Comparison of ENCODE assay signal across 8 mouse cellular contexts in the genomic region with DNA sequence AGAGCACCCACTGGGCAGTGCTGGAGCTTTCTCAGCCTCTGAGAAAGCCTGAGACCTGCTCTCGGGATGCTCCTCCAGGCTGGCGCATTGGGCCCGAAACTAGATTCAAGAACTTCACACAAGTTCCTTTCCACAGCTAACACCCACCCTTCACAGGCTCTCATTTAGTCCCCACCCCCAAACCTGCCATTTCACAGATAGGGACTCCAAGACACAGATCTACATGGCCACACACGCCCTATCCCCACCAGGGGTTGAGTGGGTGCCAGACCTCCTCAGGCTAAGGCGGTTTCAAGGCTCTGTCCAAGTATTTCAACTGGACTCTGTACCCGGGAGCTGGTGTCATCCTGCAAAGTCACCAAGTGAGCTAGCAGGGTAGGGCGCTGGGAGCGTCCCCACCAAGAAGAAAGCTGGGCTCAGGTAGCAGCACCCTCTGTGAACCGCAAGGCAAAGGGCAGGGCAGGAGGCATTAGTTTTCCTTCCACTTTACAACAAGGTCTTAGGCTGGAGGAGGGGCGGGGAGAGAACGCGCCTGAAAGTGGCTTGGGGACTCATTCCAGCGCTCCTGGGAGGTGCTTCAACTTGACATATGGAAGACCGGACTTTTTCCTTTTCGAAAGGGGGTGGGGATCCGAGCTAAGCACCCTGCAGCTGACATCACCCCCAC. TPM values are rescaled to one million over a fixed set of nuclear protein-coding genes. Genes with fewer than 3 reads are reported as not detected.
A peak's percentile ranks its signal among the peaks of the same experiment; 100 is the strongest.
DNase-seq lines count a peak whose midpoint lies in the region; ATAC-seq and TF ChIP-seq lines count a peak whose summit lies in the region.

No protein-coding gene starts in this region.

- H3K9ac ChIP-seq in embryonic facial prominence, embryonic 11.5 days (replicated peaks; ENCODE audit: low read length), result peak overlapping the region; percentile 76
- H3K9ac ChIP-seq in hindbrain, embryonic 16.5 days (ENCODE audit: low read depth, low read length), result peak overlapping the region; percentile 91
- peak overlapping the region; percentile 77 for H3K9ac ChIP-seq in liver, embryonic 11.5 days (ENCODE audit: low read depth, low read length)
- peak overlapping the region; percentile 86 for H3K9ac ChIP-seq in midbrain, postnatal 0 days (replicated peaks; ENCODE audit: low read length, poor library complexity, severe bottlenecking)

- peak; percentile 34 to 42 for DNase-seq in cerebellum, postnatal 25 days
- DNase-seq in cerebellum, adult 8-10 months, result no peak
- peak; percentile 23 for DNase-seq in embryonic facial prominence, embryonic 11.5 days (ENCODE audit: low spot score)
- peak; percentile 50 for DNase-seq in liver, embryonic 11.5 days (ENCODE audit: low spot score)
- DNase-seq in midbrain, postnatal 0 days (ENCODE audit: low spot score), result no peak
- no peak for DNase-seq in right cerebral cortex, postnatal 25 days
- DNase-seq in gastrocnemius, postnatal 36 days, result no peak

- peak overlapping the region; percentile 92 for H3K4me2 ChIP-seq in embryonic facial prominence, embryonic 11.5 days (ENCODE audit: low read depth, low read length)
- peak overlapping the region; percentile 82 for H3K4me2 ChIP-seq in hindbrain, embryonic 16.5 days (ENCODE audit: low read length)
- H3K4me2 ChIP-seq in liver, embryonic 11.5 days, result peak overlapping the region; percentile 92
- peak overlapping the region; percentile 85 for H3K4me2 ChIP-seq in midbrain, postnatal 0 days (ENCODE audit: low read depth, low read length, poor library complexity, severe bottlenecking)

- H3K4me3 ChIP-seq in embryonic facial prominence, embryonic 11.5 days (ENCODE audit: low read depth, low read length), result peak overlapping the region; percentile 76
- H3K4me3 ChIP-seq in hindbrain, embryonic 16.5 days (ENCODE audit: low read length), result peak overlapping the region; percentile 66
- peak overlapping the region; percentile 74 for H3K4me3 ChIP-seq in liver, embryonic 11.5 days (ENCODE audit: low read depth, low read length)
- peak overlapping the region; percentile 80 for H3K4me3 ChIP-seq in midbrain, postnatal 0 days (ENCODE audit: low read depth, low read length)

- 18% methylated on average over 16 of the region's 16 CpGs for WGBS in embryonic facial prominence, embryonic 11.5 days
- 14% methylated on average over 16 of the region's 16 CpGs for WGBS in hindbrain, embryonic 16.5 days
- WGBS in liver, embryonic 11.5 days, result 22% methylated on average over 16 of the region's 16 CpGs
- WGBS in midbrain, postnatal 0 days, result 17% methylated on average over 16 of the region's 16 CpGs

- H3K27me3 ChIP-seq in embryonic facial prominence, embryonic 11.5 days (ENCODE audit: control insufficient read depth, insufficient read depth, low read length), result no peaks in the 10 kb centered on the region
- H3K27me3 ChIP-seq in hindbrain, embryonic 16.5 days (replicated peaks; ENCODE audit: control insufficient read depth, insufficient read depth, low read length), result no peaks in the 10 kb centered on the region
- H3K27me3 ChIP-seq in liver, embryonic 11.5 days (replicated peaks; ENCODE audit: control insufficient read depth, insufficient read depth, low read length), result no peaks in the 10 kb centered on the region
- no peaks in the 10 kb centered on the region for H3K27me3 ChIP-seq in midbrain, postnatal 0 days (ENCODE audit: insufficient read depth, low read length)

- H3K4me1 ChIP-seq in embryonic facial prominence, embryonic 11.5 days (ENCODE audit: control insufficient read depth, insufficient read depth, low read length), result peaks cover 3% of the 10 kb centered on the region; the same call in 1 of the 2 replicates
- H3K4me1 ChIP-seq in hindbrain, embryonic 16.5 days (ENCODE audit: control insufficient read depth, insufficient read depth, low read depth, low read length), result peaks cover 18% of the 10 kb centered on the region
- peaks cover 13% of the 10 kb centered on the region for H3K4me1 ChIP-seq in liver, embryonic 11.5 days (replicated peaks; ENCODE audit: control insufficient read depth, insufficient read depth, low read length)
- H3K4me1 ChIP-seq in midbrain, postnatal 0 days (ENCODE audit: insufficient read depth, low read length), result peaks cover 11% of the 10 kb centered on the region; the same call in 1 of the 2 replicates

- ATAC-seq in embryonic facial prominence, embryonic 11.5 days (replicated peaks; ENCODE audit: insufficient number of reproducible peaks, low FRiP score, low TSS enrichment, low read depth), result no peak
- no peak for ATAC-seq in hindbrain, embryonic 16.5 days
- ATAC-seq in liver, embryonic 11.5 days (replicated peaks; ENCODE audit: low FRiP score), result no peak
- no peak for ATAC-seq in midbrain, postnatal 0 days (ENCODE audit: low FRiP score)

- H3K9me3 ChIP-seq in embryonic facial prominence, embryonic 11.5 days (replicated peaks; ENCODE audit: control insufficient read depth, low read length), result no peaks in the 10 kb centered on the region
- no peaks in the 10 kb centered on the region for H3K9me3 ChIP-seq in hindbrain, embryonic 16.5 days (ENCODE audit: control insufficient read depth, low read length)
- no peaks in the 10 kb centered on the region for H3K9me3 ChIP-seq in liver, embryonic 11.5 days (ENCODE audit: control insufficient read depth, low read length)
- H3K9me3 ChIP-seq in midbrain, postnatal 0 days (ENCODE audit: low read length), result no peaks in the 10 kb centered on the region

- H3K27ac ChIP-seq in embryonic facial prominence, embryonic 11.5 days (replicated peaks; ENCODE audit: low read depth, low read length), result no peak overlapping the region
- H3K27ac ChIP-seq in hindbrain, embryonic 16.5 days (ENCODE audit: low read depth, low read length), result no peak overlapping the region
- no peak overlapping the region; the same call in 1 of the 2 replicates for H3K27ac ChIP-seq in liver, embryonic 11.5 days (ENCODE audit: low read depth, low read length)
- H3K27ac ChIP-seq in midbrain, postnatal 0 days (ENCODE audit: low read depth, low read length), result no peak overlapping the region

- H3K36me3 ChIP-seq in embryonic facial prominence, embryonic 11.5 days (replicated peaks; ENCODE audit: control insufficient read depth, insufficient read depth, low read depth, low read length), result no peaks in the 10 kb centered on the region
- H3K36me3 ChIP-seq in hindbrain, embryonic 16.5 days (ENCODE audit: control insufficient read depth, insufficient read depth, low read length), result no peaks in the 10 kb centered on the region
- H3K36me3 ChIP-seq in liver, embryonic 11.5 days (ENCODE audit: control insufficient read depth, insufficient read depth, low read length), result no peaks in the 10 kb centered on the region
- H3K36me3 ChIP-seq in midbrain, postnatal 0 days (ENCODE audit: insufficient read depth, low read length), result no peaks in the 10 kb centered on the region

- intact Hi-C loops in gastrocnemius, postnatal 36 days (cut with DNase I), result no loop called here

- no peak for TF ChIP-seq CTCF in midbrain, postnatal 0 days (IDR thresholded peaks at IDR 0.05)

RNA-seq across cellular contexts. Expression of gene Gltp, which starts 1.0 kb away (rescaled TPM):
- polyA plus RNA-seq in embryonic facial prominence, embryonic 11.5 days (2014; fragmentation: Nextera tagmentation; extraction: Ambion mirVana), result 57.3 and 59.3 TPM in 2 replicates
- polyA plus RNA-seq in hindbrain, embryonic 16.5 days (2015; fragmentation: Nextera tagmentation; extraction: Ambion mirVana), result 49.9 and 53.4 TPM in 2 replicates
- polyA plus RNA-seq in liver, embryonic 11.5 days (2014; fragmentation: Nextera tagmentation; extraction: Ambion mirVana), result 51.3 and 53.4 TPM in 2 replicates
- 27.0 and 42.1 TPM in 2 replicates for total RNA-seq in midbrain, postnatal 0 days (2014; rRNA removed)
- polyA plus RNA-seq in midbrain, postnatal 0 days (2015; fragmentation: Nextera tagmentation; extraction: Ambion mirVana), result 32.6 and 35.3 TPM in 2 replicates
- 1 to 10 TPM; 7.3 to 7.9 TPM for total RNA-seq in gastrocnemius, postnatal 36 days (2021)

RNA-seq across cellular contexts. Expression of gene Tchp, which starts 17.7 kb away (rescaled TPM):
- 11.1 and 12.0 TPM in 2 replicates for polyA plus RNA-seq in embryonic facial prominence, embryonic 11.5 days (2014; fragmentation: Nextera tagmentation; extraction: Ambion mirVana)
- polyA plus RNA-seq in hindbrain, embryonic 16.5 days (2015; fragmentation: Nextera tagmentation; extraction: Ambion mirVana), result 15.6 and 16.9 TPM in 2 replicates
- 7.9 and 11.4 TPM in 2 replicates for polyA plus RNA-seq in liver, embryonic 11.5 days (2014; fragmentation: Nextera tagmentation; extraction: Ambion mirVana)
- 10.9 and 11.2 TPM in 2 replicates for total RNA-seq in midbrain, postnatal 0 days (2014; rRNA removed)
- polyA plus RNA-seq in midbrain, postnatal 0 days (2015; fragmentation: Nextera tagmentation; extraction: Ambion mirVana), result 12.6 and 14.4 TPM in 2 replicates
- total RNA-seq in gastrocnemius, postnatal 36 days (2021), result 1 to 10 TPM; 2.7 to 2.9 TPM

RNA-seq across cellular contexts. Expression of gene Trpv4, which starts 31.6 kb away (rescaled TPM):
- 0.85 and 1.1 TPM in 2 replicates for polyA plus RNA-seq in embryonic facial prominence, embryonic 11.5 days (2014; fragmentation: Nextera tagmentation; extraction: Ambion mirVana)
- 2.3 and 3.0 TPM in 2 replicates for polyA plus RNA-seq in hindbrain, embryonic 16.5 days (2015; fragmentation: Nextera tagmentation; extraction: Ambion mirVana)
- 0.56 and 0.78 TPM in 2 replicates for polyA plus RNA-seq in liver, embryonic 11.5 days (2014; fragmentation: Nextera tagmentation; extraction: Ambion mirVana)
- total RNA-seq in midbrain, postnatal 0 days (2014; rRNA removed), result 1.2 and 3.4 TPM in 2 replicates
- polyA plus RNA-seq in midbrain, postnatal 0 days (2015; fragmentation: Nextera tagmentation; extraction: Ambion mirVana), result 0.88 and 1.4 TPM in 2 replicates
- 1 to 10 TPM in 1 of 2 experiments, under 1 TPM in 1; 0.87 to 2.1 TPM for total RNA-seq in gastrocnemius, postnatal 36 days (2021)

Comparison
In these comparisons a context has a peak if more than half of its experiments do, and no peak if none do; other contexts are left out.
1. DNase-seq: peak in cerebellum, postnatal 25 days (2 of 2), embryonic facial prominence, embryonic 11.5 days (single experiment) and liver, embryonic 11.5 days (single experiment); none in cerebellum, adult 8-10 months (single experiment), midbrain, postnatal 0 days (single experiment), right cerebral cortex, postnatal 25 days (single experiment) and gastrocnemius, postnatal 36 days (0 of 2).
2. Peak in every context shown above with its lines, with median percentiles within 50 percentile points of each other: H3K4me2 ChIP-seq, H3K4me3 ChIP-seq and H3K9ac ChIP-seq.